Mouse (Mus musculus) stomach, embryonic 16.5 days (tissue): ENCODE measurements around the gene Epo. TPM values are rescaled to one million over a fixed set of nuclear protein-coding genes. Genes with fewer than 3 reads are reported as not detected.

Experiments
- ATAC-seq: fragments of 200-750 bp; cut with Nextera tagmentation; 2 replicates; pipeline ENCODE4 v1.8.0; 2017; ENCODE audit warnings: moderate number of reproducible peaks, moderate TSS enrichment; ENCODE audit not compliant: insufficient read depth, low FRiP score
- H3K27ac ChIP-seq: fragments of 300-500 bp; sonication (generic); 2 replicates; pipeline ENCODE4 v1.5.1; 2014; ENCODE audit warnings: low read length
- H3K27me3 ChIP-seq: fragments of 300-500 bp; sonication (generic); 2 replicates; pipeline ENCODE4 v1.6.1; 2014; ENCODE audit warnings: low read length, control low read depth, mixed read lengths; ENCODE audit not compliant: control insufficient read depth, insufficient read depth
- H3K36me3 ChIP-seq: fragments of 300-500 bp; sonication (generic); 2 replicates; pipeline ENCODE4 v1.6.1; 2014; ENCODE audit warnings: low read length; ENCODE audit not compliant: control insufficient read depth, insufficient read depth
- H3K4me1 ChIP-seq: fragments of 300-500 bp; sonication (generic); 2 replicates; pipeline ENCODE4 v1.6.1; 2014; ENCODE audit warnings: low read length, control low read depth, mixed read lengths; ENCODE audit not compliant: control insufficient read depth, insufficient read depth
- H3K4me2 ChIP-seq: fragments of 300-500 bp; sonication (generic); 2 replicates; pipeline ENCODE4 v1.6.1; 2014; ENCODE audit warnings: low read depth, low read length, mixed read lengths
- H3K4me3 ChIP-seq: fragments of 300-500 bp; sonication (generic); replicated peaks from 2 replicates; pipeline ENCODE4 v1.5.1; 2014; ENCODE audit warnings: mild to moderate bottlenecking, low read length
- H3K9ac ChIP-seq: fragments of 300-500 bp; sonication (generic); 2 replicates; pipeline ENCODE4 v1.6.1; 2014; ENCODE audit warnings: low read length
- H3K9me3 ChIP-seq: fragments of 300-500 bp; sonication (generic); replicated peaks from 2 replicates; pipeline ENCODE4 v1.6.1; 2016; ENCODE audit warnings: low read length, control low read depth; ENCODE audit not compliant: control insufficient read depth
- WGBS: fragments of 180-500 bp; shearing (Covaris S2); extraction: QIAGEN DNeasy Blood & Tissue Kit; methylation state at CpG from one replicate; pipeline ENCODE4 v1.1.7; 2014; 5-methylcytosine and 5-hydroxymethylcytosine counted together
- polyA plus RNA-seq: library from polyadenylated mRNA; unstranded; fragments of >200 nt; fragmentation: Nextera tagmentation; extraction: Ambion mirVana; gene quantifications from 2 replicates; pipeline ENCODE4 v1.2.1, GENCODE M21; 2015

Gene Epo
- polyA plus RNA-seq, 1 experiment from 2014 or later, result not detected

- no peaks in the 10 kb centered on the region for H3K9me3 ChIP-seq
- ATAC-seq, result no peak
- H3K9ac ChIP-seq, result no peak overlapping the region
- no peaks in the 10 kb centered on the region for H3K36me3 ChIP-seq
- no peak overlapping the region for H3K4me2 ChIP-seq
- H3K4me1 ChIP-seq, result 0 out of 2 replicates have a peak, but pooled peaks cover 6% of the 10 kb centered on the region
- H3K27ac ChIP-seq, result no peak overlapping the region
- H3K4me3 ChIP-seq, result no peak overlapping the region
- no peaks in the 10 kb centered on the region for H3K27me3 ChIP-seq
These were observed 51.9 kb downstream of the Epo start for GRCm38 (mm10) chr5:137481138-137481537.

DNA sequence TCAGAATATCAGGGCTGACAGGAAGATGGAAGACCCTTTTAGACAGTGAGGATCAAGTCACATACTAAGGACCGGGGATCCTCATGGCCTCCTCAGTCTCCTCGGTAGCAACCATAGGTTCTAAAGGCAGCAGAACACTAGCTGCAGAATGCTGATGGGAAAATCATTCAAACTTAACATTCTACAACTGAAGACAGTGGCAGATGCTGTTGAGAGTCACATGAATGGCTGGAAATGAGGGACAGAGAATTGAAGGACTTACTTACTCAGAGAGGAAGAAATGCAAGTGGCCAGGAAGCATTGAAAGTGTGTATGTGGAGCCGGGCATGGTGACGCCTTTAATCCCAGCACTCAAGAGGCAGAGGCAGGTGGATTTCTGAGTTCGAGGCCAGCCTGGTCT is 56.1 kb downstream of the Epo start, which contains the start of gene Zan:
Gene Zan, minus strand, starts transcription at position 101 of the 400 bp plus-strand sequence.
- Histone ChIP-seq H3K9ac (no peak within 1 kb of the TSS), H3K9me3 (no peaks in the 10 kb centered on the region), H3K4me2 (no peak within 1 kb of the TSS), H3K36me3 (no peaks in the 10 kb centered on the region), H3K4me3 (no peak within 1 kb of the TSS), H3K27me3 (no peaks in the 10 kb centered on the region), H3K27ac (no peak within 1 kb of the TSS), H3K4me1 (no peaks in the 10 kb centered on the region)
- ATAC-seq, result no peak
- 85% methylated on average over 5 of the region's 5 CpGs for WGBS

DNA sequence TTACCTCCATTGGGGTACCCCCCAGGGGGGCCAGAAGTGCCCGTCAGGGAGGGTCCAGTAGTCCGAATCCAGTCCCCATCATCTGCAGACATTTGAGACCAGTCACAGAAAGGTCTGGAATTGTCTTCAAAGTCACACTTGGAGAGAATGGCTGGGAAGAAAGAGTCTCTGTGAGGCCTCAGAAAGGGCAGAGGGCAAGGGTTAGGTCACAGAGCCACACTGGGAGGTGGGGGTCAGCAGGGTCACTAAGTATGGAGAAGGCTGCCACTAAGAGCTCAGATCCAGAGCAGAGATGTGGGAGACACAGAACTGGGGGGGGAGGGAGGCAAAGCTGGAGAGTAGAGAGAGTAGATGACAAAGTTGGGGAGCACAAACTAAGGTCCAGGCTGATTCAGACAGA is 58.7 kb downstream of the Epo start:
- Histone ChIP-seq H3K9me3 (no peaks in the 10 kb centered on the region), H3K4me1 (no peaks in the 10 kb centered on the region), H3K27me3 (no peaks in the 10 kb centered on the region), H3K4me2 (no peak overlapping the region), H3K4me3 (no peak overlapping the region), H3K9ac (no peak overlapping the region), H3K27ac (no peak overlapping the region), H3K36me3 (no peaks in the 10 kb centered on the region)
- ATAC-seq, result no peak
- 65% methylated on average over 2 of the region's 2 CpGs for WGBS

DNA sequence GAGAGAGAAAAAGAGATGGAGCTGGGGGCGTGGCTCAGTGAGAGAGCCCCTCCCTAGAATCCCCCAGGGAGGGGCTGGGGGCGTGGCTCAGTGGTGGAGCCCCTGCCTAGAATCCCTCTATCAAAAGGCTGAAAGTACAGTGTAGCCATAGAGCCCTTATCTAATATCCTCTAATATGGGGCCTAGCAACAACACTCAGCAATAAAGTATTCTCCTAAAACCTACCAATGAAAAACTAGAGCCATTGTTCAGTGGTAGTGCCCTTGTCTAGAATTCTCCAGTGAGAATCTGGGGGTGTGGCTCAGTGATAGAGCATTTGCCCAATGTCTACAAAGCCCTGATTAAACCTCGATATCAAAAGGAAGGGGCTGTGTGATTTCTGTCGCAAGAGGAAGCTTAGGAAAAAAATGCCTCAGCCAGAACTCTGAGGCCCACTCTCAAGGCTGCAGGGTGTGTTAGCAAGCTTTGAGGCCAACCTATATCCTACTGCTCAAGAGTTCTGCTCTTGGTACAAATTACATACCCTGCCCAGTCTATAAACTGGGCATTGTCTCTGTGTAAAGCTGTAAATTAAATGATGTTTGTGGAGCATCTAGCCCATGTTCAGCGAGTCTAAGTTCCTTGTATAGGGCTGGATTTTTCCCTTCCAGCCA is 60.7 kb downstream of the Epo start:
- WGBS, result 52% methylated on average over 5 of the region's 5 CpGs
- Histone ChIP-seq H3K4me2 (no peak overlapping the region), H3K9me3 (no peaks in the 10 kb centered on the region)

GRCm38 (mm10) chr5:137466946-137467345 is 66.1 kb downstream of the Epo start:
- WGBS, result 94% methylated on average over 6 of the region's 6 CpGs
- Histone ChIP-seq H3K9me3 (no peaks in the 10 kb centered on the region), H3K9ac (no peak overlapping the region), H3K27me3 (no peaks in the 10 kb centered on the region), H3K4me2 (no peak overlapping the region), H3K27ac (no peak overlapping the region), H3K4me1 (no peaks in the 10 kb centered on the region), H3K36me3 (no peaks in the 10 kb centered on the region), H3K4me3 (no peak overlapping the region)
- ATAC-seq, result no peak

More for the DNA sequence above, 60.7 kb downstream of the Epo start:
- peak; percentile 92 for ATAC-seq
- Histone ChIP-seq H3K9ac (no peak overlapping the region), H3K4me3 (no peak overlapping the region), H3K4me1 (no peaks in the 10 kb centered on the region), H3K27me3 (no peaks in the 10 kb centered on the region), H3K36me3 (no peaks in the 10 kb centered on the region), H3K27ac (peak overlapping the region; percentile 92)

GRCm38 (mm10) chr5:137465049-137465448 is 68.0 kb downstream of the Epo start:
- Histone ChIP-seq H3K9me3 (no peaks in the 10 kb centered on the region), H3K4me3 (no peak overlapping the region), H3K36me3 (no peaks in the 10 kb centered on the region), H3K27ac (no peak overlapping the region), H3K9ac (no peak overlapping the region), H3K4me1 (no peaks in the 10 kb centered on the region), H3K4me2 (no peak overlapping the region), H3K27me3 (no peaks in the 10 kb centered on the region)
- no peak for ATAC-seq
- 42% methylated on average over 3 of the region's 3 CpGs for WGBS

GRCm38 (mm10) chr5:137455866-137456591 is 77.0 kb downstream of the Epo start:
- WGBS, result 48% methylated on average over 7 of the region's 7 CpGs
- H3K9me3 ChIP-seq, result no peaks in the 10 kb centered on the region
- no peak overlapping the region for H3K9ac ChIP-seq
- ATAC-seq, result peak; percentile 97
- H3K4me1 ChIP-seq, result no peaks in the 10 kb centered on the region
- H3K27me3 ChIP-seq, result no peaks in the 10 kb centered on the region
- peak overlapping the region; percentile 44 for H3K27ac ChIP-seq
- H3K4me3 ChIP-seq, result no peak overlapping the region
- H3K36me3 ChIP-seq, result no peaks in the 10 kb centered on the region
- no peak overlapping the region for H3K4me2 ChIP-seq

DNA sequence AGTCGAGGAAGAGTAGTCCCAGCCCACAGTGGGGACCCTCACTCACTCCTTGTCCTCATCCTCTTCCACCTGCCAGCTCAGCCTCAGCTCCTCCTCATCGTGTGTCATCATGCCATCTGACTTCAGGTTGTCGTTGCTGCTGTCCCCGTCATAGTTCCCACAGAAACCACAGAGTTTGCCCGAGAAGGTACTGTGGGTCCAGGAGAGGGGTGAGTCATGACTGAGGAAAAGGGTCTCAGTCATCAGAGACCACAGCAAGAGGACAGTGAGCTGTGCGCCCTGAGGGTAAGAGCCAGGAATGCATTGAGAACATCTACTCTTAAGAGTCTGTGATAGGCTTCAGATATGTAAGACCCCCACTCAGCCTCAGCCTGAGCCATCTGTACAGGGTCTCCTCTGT is 77.8 kb downstream of the Epo start:
- WGBS, result 70% methylated on average over 6 of the region's 6 CpGs

GRCm38 (mm10) chr5:137445536-137445935 is 87.5 kb downstream of the Epo start:
- Histone ChIP-seq H3K9ac (no peak overlapping the region), H3K27ac (no peak overlapping the region), H3K27me3 (no peaks in the 10 kb centered on the region), H3K4me1 (no peaks in the 10 kb centered on the region), H3K4me3 (no peak overlapping the region), H3K36me3 (no peaks in the 10 kb centered on the region), H3K9me3 (no peaks in the 10 kb centered on the region), H3K4me2 (no peak overlapping the region)
- ATAC-seq, result no peak

More for the DNA sequence above, 77.8 kb downstream of the Epo start:
- no peak overlapping the region for H3K9ac ChIP-seq
- ATAC-seq, result no peak
- no peak overlapping the region for H3K4me3 ChIP-seq
- H3K27me3 ChIP-seq, result no peaks in the 10 kb centered on the region
- peak overlapping the region; percentile 44 for H3K27ac ChIP-seq
- no peaks in the 10 kb centered on the region for H3K36me3 ChIP-seq
- H3K9me3 ChIP-seq, result no peaks in the 10 kb centered on the region
- no peaks in the 10 kb centered on the region for H3K4me1 ChIP-seq
- no peak overlapping the region for H3K4me2 ChIP-seq
